Mouse (Mus musculus): ENCODE measurements around the gene Dapp1. TPM values are rescaled to one million over a fixed set of nuclear protein-coding genes. Genes with fewer than 3 reads are reported as not detected.

Gene Dapp1
- polyA plus RNA-seq, 1 experiment from 2014 or later = 8.1 TPM

GRCm38 (mm10) chr3:137978233-137978632 lies 3.1 kb downstream of the Dapp1 start:
- DNase-seq (ENCODE audit: low spot score) (no peak), ATAC-seq (replicated peaks; ENCODE audit: low FRiP score, low read depth) (no peak)
- Histone ChIP-seq H3K9ac (ENCODE audit: low read depth, low read length) (no peak overlapping the region), H3K4me1 (replicated peaks; ENCODE audit: insufficient read depth, low read length) (no peaks in the 10 kb centered on the region; the same call in 1 of the 2 replicates), H3K9me3 (replicated peaks; ENCODE audit: low read length) (no peaks in the 10 kb centered on the region), H3K4me3 (replicated peaks; ENCODE audit: low read depth, low read length) (no peak overlapping the region), H3K27ac (no peak overlapping the region), H3K36me3 (ENCODE audit: insufficient read depth, low read length) (no peaks in the 10 kb centered on the region), H3K4me2 (ENCODE audit: low read length) (no peak overlapping the region), H3K27me3 (ENCODE audit: insufficient read depth, low read length) (no peaks in the 10 kb centered on the region)
- no peak for TF ChIP-seq CTCF (IDR thresholded peaks at IDR 0.05; ENCODE audit: low read depth)
- WGBS = 69% methylated on average over 5 of the region's 5 CpGs

GRCm38 (mm10) chr3:137977629-137978041 lies 3.7 kb downstream of the Dapp1 start:
- Histone ChIP-seq H3K27ac (no peak overlapping the region), H3K4me2 (ENCODE audit: low read length) (no peak overlapping the region), H3K36me3 (ENCODE audit: insufficient read depth, low read length) (no peaks in the 10 kb centered on the region), H3K4me1 (replicated peaks; ENCODE audit: insufficient read depth, low read length) (no peaks in the 10 kb centered on the region; the same call in 1 of the 2 replicates), H3K4me3 (replicated peaks; ENCODE audit: low read depth, low read length) (no peak overlapping the region), H3K27me3 (ENCODE audit: insufficient read depth, low read length) (no peaks in the 10 kb centered on the region), H3K9ac (ENCODE audit: low read depth, low read length) (no peak overlapping the region), H3K9me3 (replicated peaks; ENCODE audit: low read length) (no peaks in the 10 kb centered on the region)
- no peak for ATAC-seq (replicated peaks; ENCODE audit: low FRiP score, low read depth)
- TF ChIP-seq CTCF (IDR thresholded peaks at IDR 0.05; ENCODE audit: low read depth) = no peak
- no peak for DNase-seq (ENCODE audit: low spot score)
- WGBS = 45% methylated on average over 6 of the region's 6 CpGs

GRCm38 (mm10) chr3:137976943-137977628 lies 4.3 kb downstream of the Dapp1 start:
- Histone ChIP-seq H3K4me3 (replicated peaks; ENCODE audit: low read depth, low read length) (no peak overlapping the region), H3K4me1 (replicated peaks; ENCODE audit: insufficient read depth, low read length) (no peaks in the 10 kb centered on the region; the same call in 1 of the 2 replicates), H3K4me2 (ENCODE audit: low read length) (no peak overlapping the region), H3K36me3 (ENCODE audit: insufficient read depth, low read length) (no peaks in the 10 kb centered on the region), H3K27ac (no peak overlapping the region), H3K27me3 (ENCODE audit: insufficient read depth, low read length) (no peaks in the 10 kb centered on the region), H3K9ac (ENCODE audit: low read depth, low read length) (no peak overlapping the region), H3K9me3 (replicated peaks; ENCODE audit: low read length) (no peaks in the 10 kb centered on the region)
- DNase-seq (ENCODE audit: low spot score) = no peak
- WGBS = 49% methylated on average over 9 of the region's 9 CpGs
- peak; percentile 50; the same call in 1 of the 2 replicates for ATAC-seq (replicated peaks; ENCODE audit: low FRiP score, low read depth)
- no peak for TF ChIP-seq CTCF (IDR thresholded peaks at IDR 0.05; ENCODE audit: low read depth)

DNA sequence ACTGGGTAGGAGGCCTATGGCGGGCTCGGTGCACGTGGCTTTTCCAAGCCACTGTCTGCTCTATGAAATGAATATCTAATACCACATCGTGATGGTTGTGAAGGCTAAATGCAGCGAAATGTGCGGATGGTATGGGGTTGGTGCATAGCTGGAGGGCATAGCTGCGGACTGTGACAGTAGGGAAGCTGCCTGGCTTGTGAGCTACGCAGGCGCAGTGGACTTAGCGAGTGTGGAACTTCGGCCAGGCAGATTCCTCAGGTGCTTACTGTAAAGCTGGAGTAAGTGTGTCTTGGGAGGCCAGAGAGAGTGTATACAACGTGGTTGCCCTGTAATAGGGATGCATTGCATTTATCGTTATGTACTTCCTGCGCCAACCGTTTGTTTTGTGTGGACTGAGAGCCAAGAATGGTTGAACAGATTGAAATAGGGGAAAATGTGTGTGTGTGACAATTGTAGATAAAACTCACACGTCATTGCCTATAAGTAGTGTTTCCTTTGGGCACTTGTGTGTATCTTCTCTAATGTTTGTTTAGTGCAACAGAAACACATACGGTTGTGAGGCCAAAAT lies 5.4 kb downstream of the Dapp1 start:
- Histone ChIP-seq H3K9ac (ENCODE audit: low read depth, low read length) (no peak overlapping the region), H3K9me3 (replicated peaks; ENCODE audit: low read length) (no peaks in the 10 kb centered on the region), H3K4me2 (ENCODE audit: low read length) (no peak overlapping the region), H3K4me1 (replicated peaks; ENCODE audit: insufficient read depth, low read length) (no peaks in the 10 kb centered on the region; the same call in 1 of the 2 replicates), H3K27ac (no peak overlapping the region), H3K36me3 (ENCODE audit: insufficient read depth, low read length) (no peaks in the 10 kb centered on the region), H3K4me3 (replicated peaks; ENCODE audit: low read depth, low read length) (no peak overlapping the region), H3K27me3 (ENCODE audit: insufficient read depth, low read length) (no peaks in the 10 kb centered on the region)
- 86% methylated on average over 17 of the region's 17 CpGs for WGBS
- no peak for DNase-seq (ENCODE audit: low spot score)
- no peak for ATAC-seq (replicated peaks; ENCODE audit: low FRiP score, low read depth)
- TF ChIP-seq CTCF (IDR thresholded peaks at IDR 0.05; ENCODE audit: low read depth) = no peak

DNA sequence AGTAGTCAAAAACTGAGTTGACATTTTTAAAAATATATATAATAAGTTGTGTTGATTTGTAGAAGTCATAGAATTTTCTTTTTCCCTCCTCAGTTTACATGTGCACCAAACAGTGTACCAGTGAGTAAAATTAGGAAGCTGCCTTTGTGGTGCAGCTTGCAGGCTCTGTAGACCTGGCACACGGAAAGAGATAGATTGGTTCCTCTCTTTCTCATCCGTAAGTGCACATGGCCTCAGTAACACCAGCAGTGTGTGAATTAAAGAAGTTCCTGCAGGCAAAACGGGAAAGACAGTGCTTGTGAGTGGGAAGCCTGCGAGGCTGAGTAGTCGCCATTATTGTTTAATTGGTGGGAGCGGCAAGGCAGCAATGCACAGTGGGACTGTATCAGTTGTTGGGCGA lies 5.9 kb downstream of the Dapp1 start:
- no peaks in the 10 kb centered on the region for H3K4me1 ChIP-seq (replicated peaks; ENCODE audit: insufficient read depth, low read length)
- ATAC-seq (replicated peaks; ENCODE audit: low FRiP score, low read depth) (no peak), DNase-seq (ENCODE audit: low spot score) (no peak)
- no peaks in the 10 kb centered on the region for H3K9me3 ChIP-seq (replicated peaks; ENCODE audit: low read length)
- H3K4me3 ChIP-seq (replicated peaks; ENCODE audit: low read depth, low read length) = no peak overlapping the region
- 89% methylated on average over 7 of the region's 7 CpGs for WGBS
- H3K9ac ChIP-seq (ENCODE audit: low read depth, low read length) = no peak overlapping the region
- no peaks in the 10 kb centered on the region for H3K27me3 ChIP-seq (ENCODE audit: insufficient read depth, low read length)
- H3K4me2 ChIP-seq (ENCODE audit: low read length) = no peak overlapping the region
- no peak overlapping the region for H3K27ac ChIP-seq
- TF ChIP-seq CTCF (IDR thresholded peaks at IDR 0.05; ENCODE audit: low read depth) = no peak
- no peaks in the 10 kb centered on the region for H3K36me3 ChIP-seq (ENCODE audit: insufficient read depth, low read length)

DNA sequence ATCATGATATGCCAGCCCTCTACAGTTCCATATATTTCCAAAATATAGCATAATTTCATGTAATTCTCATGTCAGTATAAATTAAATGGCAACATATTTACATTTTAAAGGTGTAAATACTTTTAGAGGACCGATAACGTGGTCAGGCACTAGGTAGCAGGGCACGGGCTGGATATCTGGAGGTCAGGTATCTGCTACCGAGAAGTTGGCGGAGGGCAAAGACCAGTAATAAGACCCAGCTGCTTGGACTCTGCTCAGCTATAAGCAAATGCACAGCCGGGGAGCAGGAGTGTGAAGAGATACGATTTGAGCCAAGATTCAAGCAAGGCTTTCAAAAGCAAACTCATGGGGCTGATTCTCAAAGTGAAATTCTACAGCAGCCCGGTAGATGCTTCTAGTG lies 7.0 kb downstream of the Dapp1 start:
- no peak overlapping the region for H3K4me2 ChIP-seq (ENCODE audit: low read length)
- no peaks in the 10 kb centered on the region for H3K4me1 ChIP-seq (replicated peaks; ENCODE audit: insufficient read depth, low read length)
- TF ChIP-seq CTCF (IDR thresholded peaks at IDR 0.05; ENCODE audit: low read depth) = no peak
- no peak overlapping the region for H3K4me3 ChIP-seq (replicated peaks; ENCODE audit: low read depth, low read length)
- no peaks in the 10 kb centered on the region for H3K9me3 ChIP-seq (replicated peaks; ENCODE audit: low read length)
- no peak overlapping the region for H3K27ac ChIP-seq
- DNase-seq (ENCODE audit: low spot score) = no peak
- H3K9ac ChIP-seq (ENCODE audit: low read depth, low read length) = no peak overlapping the region
- no peaks in the 10 kb centered on the region for H3K27me3 ChIP-seq (ENCODE audit: insufficient read depth, low read length)
- no peak for ATAC-seq (replicated peaks; ENCODE audit: low FRiP score, low read depth)
- WGBS = 50% methylated on average over 8 of the region's 8 CpGs
- H3K36me3 ChIP-seq (ENCODE audit: insufficient read depth, low read length) = no peaks in the 10 kb centered on the region

All from kidney, postnatal 0 days (tissue).